Mouse (Mus musculus): ENCODE results near the gene P4ha2. TPM values are rescaled to one million over a fixed set of nuclear protein-coding genes. Genes with fewer than 3 reads are reported as not detected.
A peak's percentile ranks its signal among the peaks of the same experiment; 100 is the strongest.

P4ha2 gene
- total RNA-seq, 1 experiment from 2014 or later, result not detected

DNA sequence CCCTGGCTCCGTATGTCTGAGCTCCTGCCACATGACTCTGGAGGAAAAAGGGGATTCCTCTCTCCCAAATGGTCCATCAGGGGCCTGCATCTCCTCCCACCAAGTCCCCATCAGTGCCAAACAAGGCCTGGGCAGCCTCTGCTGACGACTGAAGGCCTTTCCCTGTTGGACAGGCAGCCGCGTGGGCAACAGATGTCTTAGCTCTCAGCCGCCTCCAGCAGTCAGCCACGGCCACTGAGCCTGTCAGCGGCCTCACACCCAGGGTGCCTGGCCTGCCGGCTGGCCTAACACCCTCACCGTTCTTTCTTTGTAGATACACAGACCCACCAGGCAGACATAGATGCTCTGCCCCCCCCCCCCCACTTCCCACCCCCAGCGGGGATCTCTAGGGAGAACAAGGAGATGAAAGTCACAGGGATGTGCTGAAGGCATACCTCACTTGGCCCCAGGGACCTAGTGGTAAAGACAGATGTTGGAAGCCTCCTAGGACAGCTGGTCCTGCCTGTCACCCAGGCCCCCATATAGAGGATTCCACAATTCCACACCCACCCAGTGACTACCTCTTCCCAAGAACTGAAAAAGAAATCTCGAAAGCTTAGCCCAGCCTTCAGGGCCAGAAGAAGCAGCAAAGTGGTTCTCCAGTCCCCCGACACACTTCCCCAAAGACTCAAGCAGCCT, 32.4 kb upstream of the P4ha2 start:
- no peak for ATAC-seq (ENCODE audit: extremely low read depth, insufficient number of reproducible peaks, low FRiP score, poor library complexity, severe bottlenecking)

DNA sequence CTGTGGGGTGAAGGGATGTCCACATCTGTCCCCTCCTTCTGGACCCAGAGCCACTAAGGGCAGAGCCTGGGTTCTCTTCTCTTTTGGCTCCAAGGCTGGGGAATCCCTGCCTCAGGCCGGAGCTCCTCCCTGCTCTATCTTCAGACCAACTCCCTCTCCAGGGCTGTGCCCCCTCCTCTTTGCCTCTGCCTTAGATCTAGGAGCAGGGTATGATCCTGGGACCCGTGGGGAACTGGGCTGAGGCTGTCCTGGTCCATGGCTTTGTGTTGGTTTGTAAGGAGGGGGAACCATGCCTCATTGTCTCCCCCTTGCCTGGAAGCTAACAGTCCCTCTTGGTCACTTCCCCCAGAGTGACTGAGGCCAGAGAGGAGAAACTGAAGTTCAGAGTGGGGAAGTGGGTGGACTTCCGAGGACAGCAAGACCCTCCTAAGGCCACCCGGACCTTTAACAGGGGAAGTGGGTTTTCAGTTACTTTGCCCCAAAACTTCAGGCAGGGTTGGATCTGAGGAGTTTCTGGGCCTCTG, 31.8 kb upstream of the P4ha2 start:
- ATAC-seq (ENCODE audit: extremely low read depth, insufficient number of reproducible peaks, low FRiP score, poor library complexity, severe bottlenecking), result no peak

DNA sequence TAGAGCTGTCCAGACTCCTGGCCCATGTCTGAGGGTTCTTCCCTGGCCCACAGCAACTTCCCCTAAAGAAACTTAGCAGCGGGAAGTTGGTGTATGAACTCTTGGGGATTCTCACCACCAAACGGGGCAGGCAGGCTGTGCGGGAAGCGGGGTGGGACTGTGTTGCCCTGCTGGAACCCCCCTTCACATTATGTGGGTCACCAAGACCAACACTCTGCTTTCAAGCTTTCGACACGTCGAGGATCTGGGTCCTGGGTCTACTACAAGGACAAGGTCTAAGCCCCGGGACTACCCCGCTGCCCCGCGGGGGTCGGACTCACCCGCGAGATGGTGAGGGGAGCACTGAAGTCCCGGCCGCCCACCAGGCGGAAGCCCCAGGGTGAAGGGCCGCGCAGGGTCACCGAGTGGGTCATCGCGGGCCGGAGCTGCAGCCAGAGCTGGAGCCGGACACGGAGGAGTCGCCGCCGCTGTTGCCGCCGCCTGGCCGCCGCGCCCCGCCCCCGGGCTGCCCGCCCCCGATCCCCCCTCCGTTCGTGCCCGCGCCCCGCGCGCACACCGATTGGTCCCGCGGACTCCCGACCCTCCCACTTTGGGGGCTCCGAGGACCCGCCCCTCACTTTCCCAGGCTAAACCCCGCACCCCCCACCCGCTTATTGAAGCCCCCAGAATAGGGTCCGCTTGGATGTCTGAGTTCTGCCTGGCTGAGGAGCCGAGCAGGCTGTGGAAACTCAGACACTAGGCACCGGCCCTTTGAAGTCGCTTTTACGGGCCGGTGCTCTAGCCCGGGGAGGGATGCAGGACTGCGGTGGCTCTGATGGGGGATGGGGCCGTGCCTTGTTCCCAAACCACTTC, 31.1 kb upstream of the P4ha2 start, which contains the start of gene Pdlim4:
Gene Pdlim4, minus strand, starts transcription at position 495 of the 852 bp plus-strand sequence.
- ATAC-seq (ENCODE audit: extremely low read depth, insufficient number of reproducible peaks, low FRiP score, poor library complexity, severe bottlenecking), result no peak

DNA sequence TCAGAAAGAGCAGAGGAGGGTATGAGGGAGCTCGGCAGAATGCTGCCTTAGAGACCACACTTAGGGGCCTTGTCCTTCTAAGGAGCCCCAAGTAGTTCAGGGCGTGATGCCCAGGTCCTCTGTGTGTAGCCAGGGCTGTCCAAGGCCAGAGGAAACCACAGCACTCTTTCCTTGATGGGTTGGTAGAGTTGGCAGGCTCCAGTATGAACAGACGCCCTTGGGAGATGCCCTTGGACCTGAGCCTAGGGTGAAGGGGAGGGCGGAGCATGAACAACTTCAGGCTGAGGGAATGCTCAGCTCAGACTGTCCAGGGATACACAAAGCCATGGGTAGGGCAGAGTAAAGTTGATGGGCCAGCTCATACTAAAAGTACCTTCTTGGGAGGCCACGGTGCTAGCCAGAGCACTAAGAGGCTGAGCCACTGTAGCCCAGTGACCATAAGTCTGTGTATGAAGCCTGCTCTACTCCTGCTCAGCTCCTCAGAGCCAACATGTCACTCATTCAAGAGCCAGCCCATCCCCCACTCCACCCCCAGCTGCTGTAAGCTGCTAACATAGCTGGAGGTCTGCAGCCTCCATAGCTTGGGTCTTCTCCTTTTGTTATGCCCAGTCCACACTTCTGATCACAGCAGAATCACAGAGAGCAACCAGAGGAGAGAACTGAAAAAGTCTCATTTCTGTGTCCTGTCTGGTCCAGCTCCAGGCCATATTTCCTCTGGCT, 28.0 kb upstream of the P4ha2 start:
- ATAC-seq (ENCODE audit: extremely low read depth, insufficient number of reproducible peaks, low FRiP score, poor library complexity, severe bottlenecking), result no peak

DNA sequence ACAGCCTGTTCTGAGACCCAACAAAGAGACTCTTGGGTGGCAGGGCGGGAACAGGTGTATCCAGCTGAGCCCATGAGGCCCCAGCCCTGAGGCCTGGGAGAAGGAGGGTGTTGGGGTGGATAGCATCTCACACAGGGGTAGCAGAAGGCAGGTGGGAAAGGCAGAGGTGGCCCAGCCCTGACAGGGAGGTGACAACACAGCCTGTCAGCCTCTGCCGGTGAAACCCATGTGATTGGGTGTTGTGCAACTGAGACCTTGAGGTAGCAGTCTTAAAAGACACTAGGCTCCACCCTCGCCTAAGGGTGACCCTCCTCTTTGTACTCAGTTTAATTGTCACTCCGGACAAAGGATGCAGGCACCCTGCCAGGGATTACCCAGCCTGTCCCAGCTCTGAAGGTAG, 26.6 kb upstream of the P4ha2 start:
- no peak for ATAC-seq (ENCODE audit: extremely low read depth, insufficient number of reproducible peaks, low FRiP score, poor library complexity, severe bottlenecking)

DNA sequence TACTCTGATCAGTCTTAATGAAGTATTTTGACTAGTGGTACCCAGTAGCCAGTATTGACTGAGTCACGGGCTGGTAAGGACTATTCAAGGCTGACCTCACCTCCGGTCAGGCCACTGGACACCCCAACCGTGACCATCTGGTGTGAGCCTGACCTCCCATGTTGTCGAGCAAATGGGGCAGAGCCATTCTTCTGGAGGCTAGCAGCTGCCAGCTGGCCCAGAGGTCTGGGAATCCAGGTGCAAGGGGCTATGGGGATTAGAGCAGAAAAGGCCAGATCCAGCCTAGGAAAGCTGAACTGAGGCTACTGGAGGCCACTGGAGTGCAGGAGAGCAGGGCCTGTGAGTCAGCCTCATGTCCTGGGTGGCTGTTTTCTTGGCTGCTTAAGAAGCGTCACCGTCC, 24.5 kb upstream of the P4ha2 start:
- no peak for ATAC-seq (ENCODE audit: extremely low read depth, insufficient number of reproducible peaks, low FRiP score, poor library complexity, severe bottlenecking)

DNA sequence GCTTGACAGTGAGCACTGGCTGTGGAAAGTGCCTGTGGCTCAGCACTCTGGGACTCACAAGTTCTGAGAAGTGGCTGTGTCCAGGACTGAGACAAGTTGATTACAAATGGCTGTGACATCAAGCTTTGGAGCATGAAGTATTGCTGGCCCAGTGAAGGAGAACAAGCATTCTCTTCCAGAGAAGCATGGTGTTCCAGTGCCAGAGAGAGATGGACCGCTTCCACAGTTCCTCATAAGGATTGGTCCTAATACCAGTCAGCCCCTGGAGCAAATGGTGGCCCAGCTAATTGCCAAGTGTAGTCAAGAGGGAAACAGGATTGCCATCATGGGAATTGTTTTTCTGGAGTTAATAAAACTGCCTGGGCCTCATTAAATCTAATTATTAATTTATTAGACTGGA, 23.8 kb upstream of the P4ha2 start:
- ATAC-seq (ENCODE audit: extremely low read depth, insufficient number of reproducible peaks, low FRiP score, poor library complexity, severe bottlenecking), result no peak

DNA sequence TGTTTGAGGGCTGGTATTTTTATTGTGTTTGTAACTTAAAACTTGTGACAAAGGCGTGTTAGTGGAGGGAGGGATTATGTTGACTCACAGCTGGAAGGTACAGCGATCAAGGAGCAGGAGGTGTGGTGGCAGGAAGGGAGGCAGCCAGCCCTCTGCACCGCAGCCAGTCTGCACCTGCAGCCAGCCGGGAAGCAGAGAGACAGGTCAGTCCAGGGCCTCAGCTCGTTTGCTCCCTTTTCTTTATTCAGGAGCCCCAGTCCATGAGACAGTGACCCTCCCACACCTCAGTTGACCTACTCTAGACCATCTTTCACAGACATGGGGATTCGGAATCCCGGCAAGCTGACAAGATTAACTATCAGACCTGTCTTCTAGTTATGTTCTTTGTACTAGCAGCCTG, 19.5 kb upstream of the P4ha2 start:
- no peak for ATAC-seq (ENCODE audit: extremely low read depth, insufficient number of reproducible peaks, low FRiP score, poor library complexity, severe bottlenecking)

DNA sequence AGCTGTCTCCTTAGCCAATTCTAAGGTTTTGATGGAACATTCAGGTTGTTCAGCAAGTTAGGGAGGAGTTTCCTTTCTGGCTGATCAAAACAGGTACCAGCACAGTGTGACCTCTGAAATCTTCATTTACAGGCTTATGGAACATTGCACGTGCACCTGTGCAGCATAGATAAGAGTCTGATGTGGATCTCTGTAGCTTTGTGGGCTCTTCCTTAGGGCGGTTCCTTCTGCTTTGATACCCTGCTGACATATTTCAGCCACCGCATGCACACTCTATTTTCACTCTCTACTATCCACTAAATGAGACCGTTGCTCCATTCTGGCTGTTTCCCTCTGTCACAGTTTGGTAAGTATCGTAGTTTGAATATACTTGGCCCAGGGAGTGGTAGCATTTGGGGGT, 17.2 kb upstream of the P4ha2 start:
- no peak for ATAC-seq (ENCODE audit: extremely low read depth, insufficient number of reproducible peaks, low FRiP score, poor library complexity, severe bottlenecking)

DNA sequence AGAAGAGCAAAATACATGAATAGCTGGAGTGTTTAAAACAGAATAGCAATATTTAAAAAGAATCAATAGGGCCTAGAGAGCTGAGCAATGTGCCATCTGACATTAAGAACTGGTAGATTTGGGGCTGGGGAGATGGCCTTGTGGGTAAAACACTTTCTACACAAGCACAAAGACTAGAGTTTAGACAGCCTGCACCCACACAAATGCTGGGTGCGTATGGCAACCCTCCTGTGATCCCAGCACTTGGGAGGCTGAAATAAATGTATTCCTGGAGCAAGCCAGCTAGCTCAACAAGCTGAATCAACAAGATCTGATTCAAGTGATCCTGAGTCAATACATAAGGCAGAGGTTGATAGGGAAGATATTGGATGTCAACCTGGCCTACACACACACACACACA, 14.9 kb upstream of the P4ha2 start:
- ATAC-seq (ENCODE audit: extremely low read depth, insufficient number of reproducible peaks, low FRiP score, poor library complexity, severe bottlenecking), result no peak

DNA sequence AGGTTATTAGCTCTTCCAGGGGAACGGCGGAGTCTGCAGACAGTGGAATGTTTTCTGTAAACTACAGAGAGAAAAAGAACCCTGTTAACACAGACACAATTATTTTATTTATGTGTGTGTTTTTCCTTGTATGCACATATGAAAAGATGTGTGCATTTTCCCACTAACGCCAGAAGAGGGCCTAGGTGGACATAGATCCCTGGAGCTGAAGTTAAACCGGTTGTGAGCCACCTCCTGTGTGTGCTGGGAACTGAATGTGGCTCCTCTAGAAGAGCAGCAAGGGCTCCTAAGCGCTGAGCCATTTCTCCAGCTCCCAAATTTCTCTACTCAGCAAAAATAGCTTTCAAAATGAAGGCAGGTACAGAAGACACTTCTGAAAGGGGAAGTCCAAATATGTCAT, 14.1 kb upstream of the P4ha2 start:
- no peak for ATAC-seq (ENCODE audit: extremely low read depth, insufficient number of reproducible peaks, low FRiP score, poor library complexity, severe bottlenecking)

DNA sequence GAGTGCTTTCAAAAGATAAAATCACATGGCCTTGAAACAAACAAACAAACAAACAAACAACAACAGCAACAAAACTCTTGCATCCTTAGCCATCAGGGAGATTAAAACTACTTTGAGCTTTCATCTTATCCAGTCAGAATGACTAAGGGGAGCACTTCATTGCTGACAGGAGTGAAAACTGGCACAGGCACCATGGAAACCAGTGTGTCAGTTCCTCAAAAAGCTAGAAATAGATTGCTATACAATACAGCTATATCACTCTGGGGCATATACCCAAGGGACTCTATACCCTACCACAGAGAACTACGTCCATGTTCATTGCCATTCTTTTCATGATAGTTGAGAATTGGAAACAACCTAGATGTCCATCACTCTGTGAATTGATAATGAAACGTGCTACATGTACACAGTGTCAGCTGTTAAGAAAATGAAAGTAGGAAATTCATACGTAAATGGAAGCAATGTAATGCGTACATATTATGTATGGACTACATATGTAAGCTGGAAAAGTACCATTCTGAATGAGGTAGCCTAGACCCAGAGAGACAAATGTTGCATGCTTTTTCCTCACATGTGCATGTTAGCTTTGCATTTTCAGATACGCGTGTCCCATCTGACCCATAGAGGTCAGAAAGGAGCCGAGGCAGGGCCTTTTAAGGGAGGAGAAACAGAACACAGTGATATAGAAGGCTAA, 11.5 kb upstream of the P4ha2 start:
- no peak for ATAC-seq (ENCODE audit: extremely low read depth, insufficient number of reproducible peaks, low FRiP score, poor library complexity, severe bottlenecking)

DNA sequence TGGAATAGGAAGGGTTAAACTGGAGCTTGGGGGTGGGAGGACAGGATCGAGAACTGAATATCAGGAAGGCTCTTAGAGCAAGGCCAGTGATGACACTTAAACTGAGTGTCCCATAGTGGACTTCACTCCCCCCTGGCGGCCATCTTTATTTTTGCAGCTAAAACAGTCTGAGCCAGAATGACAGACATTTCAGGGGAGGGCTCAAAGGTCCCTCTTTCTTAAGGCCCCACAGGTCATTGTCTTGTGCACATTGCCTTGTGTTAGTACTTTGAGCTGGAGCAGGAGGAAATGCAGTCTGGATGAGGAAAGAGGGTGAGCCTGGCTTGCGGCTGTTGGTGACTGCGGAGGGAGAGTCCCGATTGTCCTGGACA, 11.0 kb upstream of the P4ha2 start:
- ATAC-seq (ENCODE audit: extremely low read depth, insufficient number of reproducible peaks, low FRiP score, poor library complexity, severe bottlenecking), result peak; percentile 53; the same call in 1 of the 2 replicates

DNA sequence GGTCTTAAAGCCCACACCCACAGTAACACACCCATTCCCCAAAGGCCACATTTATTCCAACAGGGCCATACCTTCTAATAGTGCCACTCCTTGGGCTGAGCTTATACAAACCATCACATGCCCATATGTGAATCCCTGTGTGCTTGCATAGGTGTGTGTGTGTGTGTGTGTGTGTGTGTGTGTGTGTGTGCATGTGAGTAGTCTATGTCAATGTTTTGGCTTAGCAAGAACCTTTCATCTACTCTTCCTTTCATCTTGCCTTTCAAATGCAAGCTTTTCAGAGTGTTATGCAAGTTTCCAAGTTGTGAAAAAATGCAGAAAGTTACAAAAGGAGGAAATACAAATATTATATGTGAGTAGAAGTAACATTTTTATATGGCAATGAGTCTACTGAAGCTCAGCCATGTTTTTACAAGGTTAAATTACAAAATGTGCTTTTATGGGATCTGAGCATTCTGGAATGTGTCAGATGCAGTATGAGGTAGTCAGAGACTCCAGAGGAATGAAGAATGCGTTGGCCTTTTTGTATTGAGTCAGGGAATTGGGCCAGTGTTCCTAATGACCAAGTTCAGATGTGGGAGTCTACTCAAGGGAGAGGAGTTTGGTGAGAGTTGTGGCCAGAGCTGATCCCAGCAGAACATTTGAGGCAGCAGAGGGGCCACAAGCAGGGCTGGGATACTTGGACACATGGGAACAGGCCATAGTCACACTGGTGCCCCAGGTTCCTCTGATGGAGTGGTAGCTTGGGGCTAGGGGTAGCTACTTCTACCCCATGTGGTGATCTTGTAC, 9.6 kb upstream of the P4ha2 start:
- no peak for ATAC-seq (ENCODE audit: extremely low read depth, insufficient number of reproducible peaks, low FRiP score, poor library complexity, severe bottlenecking)

DNA sequence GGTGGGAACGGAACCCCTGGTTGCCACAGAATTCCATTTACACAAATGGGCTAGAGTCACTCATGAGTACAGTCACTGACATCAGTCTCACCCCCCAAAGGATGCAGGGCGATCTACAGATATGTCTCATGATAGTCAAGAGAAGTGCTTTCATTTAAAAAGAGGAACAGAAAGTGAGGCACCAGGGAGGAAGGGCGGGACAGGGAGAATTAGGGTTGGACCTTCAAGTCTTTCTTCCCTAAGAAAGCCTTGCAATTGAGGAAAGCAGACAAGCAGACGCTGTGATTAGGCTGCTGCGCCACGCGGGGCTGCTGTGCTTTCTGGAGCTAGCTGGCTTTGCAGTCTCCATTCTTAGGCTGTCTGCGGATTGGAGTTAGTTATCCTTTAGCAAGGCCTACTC, 8.2 kb upstream of the P4ha2 start:
- peak; percentile 65; the same call in 1 of the 2 replicates for ATAC-seq (ENCODE audit: extremely low read depth, insufficient number of reproducible peaks, low FRiP score, poor library complexity, severe bottlenecking)

DNA sequence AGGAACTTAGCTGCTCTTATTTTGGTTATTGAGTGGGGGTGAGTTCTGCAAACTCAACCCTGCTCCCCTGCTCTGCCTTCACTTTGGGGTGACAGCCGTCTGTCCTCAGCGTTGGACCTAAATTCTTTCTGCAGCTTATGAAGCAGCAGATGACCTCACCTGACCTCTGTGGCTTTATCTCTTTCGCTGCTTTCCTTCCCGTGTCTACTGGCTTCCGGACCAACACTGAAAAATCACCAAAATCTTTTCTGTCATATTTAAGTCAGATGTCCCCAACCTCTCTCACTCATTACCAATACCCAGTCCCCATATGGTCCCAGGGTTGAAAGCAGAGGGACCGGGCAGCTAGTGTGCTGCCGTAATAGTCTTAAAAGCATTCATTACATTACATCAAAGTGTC, 7.7 kb upstream of the P4ha2 start:
- no peak for ATAC-seq (ENCODE audit: extremely low read depth, insufficient number of reproducible peaks, low FRiP score, poor library complexity, severe bottlenecking)

DNA sequence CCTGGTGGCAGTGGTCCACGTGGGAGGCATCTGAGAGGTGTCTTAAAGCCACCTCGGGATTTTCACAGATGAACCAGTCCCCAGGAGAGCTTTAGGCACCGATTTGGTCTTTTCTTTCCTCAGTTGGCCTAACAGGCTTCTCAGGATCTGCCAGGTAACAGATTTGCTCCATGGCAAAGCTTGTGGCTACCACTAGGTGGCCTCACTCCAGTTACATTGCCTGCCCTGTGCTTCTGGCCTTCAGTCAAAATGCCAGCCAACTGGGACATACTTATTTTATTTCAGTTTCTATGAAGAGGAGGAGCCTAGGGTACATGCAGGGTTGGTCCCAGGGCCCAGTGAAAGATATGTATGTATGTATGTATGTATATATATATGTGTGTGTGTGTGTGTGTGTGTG, 6.9 kb upstream of the P4ha2 start:
- ATAC-seq (ENCODE audit: extremely low read depth, insufficient number of reproducible peaks, low FRiP score, poor library complexity, severe bottlenecking), result no peak

All from neutrophil, adult 5-6 weeks (primary cell).